Mouse (Mus musculus) MEL (cell line): ENCODE measurements at regions not wholly inside any gene's neighbourhood (a gene's known extent, or its start where the extent isn't known, plus 50 kb on each side); places are given as distances from the start of the nearest gene placed in this dataset.

Source experiments
- DNase-seq: peaks from one replicate; pipeline ENCODE4 v3.0.0; 2011; ENCODE audit warnings: low read depth, low spot score
- H3K27ac ChIP-seq: 2 replicates; pipeline ENCODE4 v1.5.1; 2012; ENCODE audit warnings: low read depth, mild to moderate bottlenecking, control low read depth, low read length, moderate library complexity; ENCODE audit not compliant: control insufficient read depth
- H3K27me3 ChIP-seq, 2 experiments: fragments of 150-350 bp in 1 of 2; sonication (generic) in 1 of 2; 2 replicates each; pipeline ENCODE4 v1.6.1; 2012; ENCODE audit warnings: low read length in 2 of 2, mild to moderate bottlenecking in 2 of 2, improper control_type of control experiment in 1 of 2, moderate library complexity in 1 of 2; ENCODE audit not compliant: insufficient read depth in 2 of 2, control insufficient read depth in 1 of 2
- H3K36me3 ChIP-seq, 2 experiments: 2 replicates each; pipeline ENCODE4 v1.6.1; 2012 to 2014; ENCODE audit warnings: low read length in 2 of 2, improper control_type of control experiment in 1 of 2, inconsistent platforms in 1 of 2, mild to moderate bottlenecking in 1 of 2; ENCODE audit not compliant: insufficient read depth in 2 of 2, control insufficient read depth in 1 of 2
- H3K4me1 ChIP-seq, 2 experiments: fragments of 150-350 bp in 1 of 2; sonication (generic) in 1 of 2; 2 replicates each; pipeline ENCODE4 v1.6.1; 2012; ENCODE audit warnings: low read length in 2 of 2, improper control_type of control experiment in 1 of 2, mild to moderate bottlenecking in 1 of 2; ENCODE audit not compliant: insufficient read depth in 2 of 2, control insufficient read depth in 1 of 2
- H3K4me3 ChIP-seq, 2 experiments: fragments of 150-350 bp in 1 of 2; sonication (generic) in 1 of 2; 2 replicates each; pipeline ENCODE4 v1.5.1; 2012; ENCODE audit warnings: low read depth in 2 of 2, low read length in 2 of 2, mild to moderate bottlenecking in 2 of 2, moderate library complexity in 2 of 2, control low read depth in 1 of 2, improper control_type of control experiment in 1 of 2; ENCODE audit not compliant: control insufficient read depth in 1 of 2, insufficient read depth in 1 of 2
- H3K79me2 ChIP-seq: 2 replicates; pipeline ENCODE4 v1.6.1; 2012; ENCODE audit warnings: mild to moderate bottlenecking, low read length, moderate library complexity; ENCODE audit not compliant: control insufficient read depth, poor library complexity, insufficient read depth
- H3K9ac ChIP-seq: 2 replicates; pipeline ENCODE4 v1.6.1; 2012; ENCODE audit warnings: low read depth, mild to moderate bottlenecking, control low read depth, low read length, moderate library complexity; ENCODE audit not compliant: control insufficient read depth, poor library complexity, severe bottlenecking
- H3K9me3 ChIP-seq: fragments of 150-350 bp; sonication (generic); replicated peaks from 2 replicates; pipeline ENCODE4 v1.6.1; 2012; ENCODE audit warnings: mild to moderate bottlenecking, low read length, improper control_type of control experiment, moderate library complexity; ENCODE audit not compliant: insufficient read depth
- EP300 ChIP-seq, 2 experiments: IDR thresholded peaks; 2 replicates each; pipeline ENCODE4 v1.6.1; 2011; ENCODE audit warnings: improper control_type of control experiment in 2 of 2, low read length in 2 of 2, low read depth in 1 of 2, mild to moderate bottlenecking in 1 of 2
- ETS1 ChIP-seq: IDR thresholded peaks from 2 replicates; pipeline ENCODE4 v1.6.1; 2012; ENCODE audit warnings: low read depth, mild to moderate bottlenecking, inconsistent platforms, low read length, improper control_type of control experiment, moderate library complexity
- GATA1 ChIP-seq: IDR thresholded peaks from 2 replicates; pipeline ENCODE4 v1.6.1; 2011; ENCODE audit warnings: low read depth, low read length, improper control_type of control experiment
- HCFC1 ChIP-seq: IDR thresholded peaks from 2 replicates; pipeline ENCODE4 v1.6.1; 2012; ENCODE audit warnings: low read depth, mild to moderate bottlenecking, inconsistent platforms, low read length, improper control_type of control experiment, moderate library complexity
- JUND ChIP-seq: IDR thresholded peaks from 2 replicates; pipeline ENCODE4 v1.6.1; 2011; ENCODE audit warnings: low read depth, mild to moderate bottlenecking, improper control_type of control experiment, low read length
- MAZ ChIP-seq: IDR thresholded peaks from 2 replicates; pipeline ENCODE4 v1.6.1; 2012; ENCODE audit warnings: low read depth, mild to moderate bottlenecking, inconsistent platforms, low read length, improper control_type of control experiment
- MYC ChIP-seq: IDR thresholded peaks from 2 replicates; pipeline ENCODE4 v1.6.1; 2011; ENCODE audit warnings: low read depth, mild to moderate bottlenecking, low read length, improper control_type of control experiment, moderate library complexity
- NRF1 ChIP-seq: IDR thresholded peaks from 2 replicates; pipeline ENCODE4 v1.6.1; 2014; ENCODE audit warnings: low read depth, mild to moderate bottlenecking, inconsistent platforms, low read length, improper control_type of control experiment, moderate library complexity; ENCODE audit not compliant: poor library complexity, insufficient read depth, severe bottlenecking
- POLR2A ChIP-seq, 2 experiments: IDR thresholded peaks; 2 replicates each; pipeline ENCODE4 v1.6.1; 2011 to 2012; ENCODE audit warnings: low read length in 2 of 2, mild to moderate bottlenecking in 2 of 2, control low read depth in 1 of 2, improper control_type of control experiment in 1 of 2, low read depth in 1 of 2, moderate library complexity in 1 of 2; ENCODE audit not compliant: control insufficient read depth in 1 of 2, insufficient read depth in 1 of 2, poor library complexity in 1 of 2
- SMC3 ChIP-seq: IDR thresholded peaks from 2 replicates; pipeline ENCODE4 v1.6.1; 2011; ENCODE audit warnings: low read depth, low read length, improper control_type of control experiment
- TBP ChIP-seq: IDR thresholded peaks from 2 replicates; pipeline ENCODE4 v1.8.0; 2011; ENCODE audit warnings: low read depth, low read length, improper control_type of control experiment
- TCF12 ChIP-seq: IDR thresholded peaks from 2 replicates; pipeline ENCODE4 v1.6.1; 2014; ENCODE audit warnings: low read depth, mild to moderate bottlenecking, inconsistent platforms, low read length, improper control_type of control experiment, moderate library complexity
- UBTF ChIP-seq: IDR thresholded peaks from 2 replicates; pipeline ENCODE4 v1.6.1; 2012; ENCODE audit warnings: low read depth, mild to moderate bottlenecking, inconsistent platforms, low read length, improper control_type of control experiment, moderate library complexity, borderline replicate concordance; ENCODE audit not compliant: insufficient read depth

- Histone ChIP-seq H3K9me3 (no peaks in the 10 kb centered on the region), H3K4me1 (no peaks in the 10 kb centered on the region), H3K36me3 (no peaks in the 10 kb centered on the region), H3K79me2 (no peaks in the 10 kb centered on the region), H3K27ac (no peak overlapping the region), H3K4me3 (no peak overlapping the region), H3K27me3 (no peaks in the 10 kb centered on the region), H3K9ac (no peak overlapping the region)
- DNase-seq: no peak
- TF ChIP-seq TBP (no peak), MYC (no peak), NRF1 (no peak), ETS1 (no peak), JUND (no peak), UBTF (no peak), GATA1 (no peak), POLR2A (IDR thresholded peaks at IDR 0.05; ENCODE audit: control insufficient read depth in 1 of 2, insufficient read depth in 1 of 2, low read depth in 1 of 2, low read length in 2 of 2, poor library complexity in 1 of 2) (no peak)
Measured at GRCm38 (mm10) chr8:125335171-125335570, 234.4 kb downstream of the Sipa1l2 start.

- Histone ChIP-seq H3K27ac (no peak overlapping the region), H3K27me3 (no peaks in the 10 kb centered on the region), H3K9ac (no peak overlapping the region), H3K4me3 (no peak overlapping the region), H3K4me1 (no peaks in the 10 kb centered on the region), H3K9me3 (no peaks in the 10 kb centered on the region), H3K36me3 (no peaks in the 10 kb centered on the region), H3K79me2 (no peaks in the 10 kb centered on the region)
- no peak for TF ChIP-seq JUND
- no peak for DNase-seq
Measured at GRCm38 (mm10) chr8:125330638-125331037, 239.0 kb downstream of the Sipa1l2 start.

GRCm38 (mm10) chr8:125328650-125329049 is 241.0 kb downstream of the Sipa1l2 start:
- H3K27ac ChIP-seq: no peak overlapping the region
- H3K27me3 ChIP-seq: no peaks in the 10 kb centered on the region
- H3K36me3 ChIP-seq: no peaks in the 10 kb centered on the region
- H3K4me3 ChIP-seq: no peak overlapping the region
- H3K9me3 ChIP-seq: no peaks in the 10 kb centered on the region
- TF ChIP-seq SMC3: no peak
- no peak for TF ChIP-seq TCF12
- TF ChIP-seq HCFC1: no peak
- TF ChIP-seq GATA1: no peak
- TF ChIP-seq MAZ: no peak
- no peak for TF ChIP-seq EP300 (IDR thresholded peaks at IDR 0.05; ENCODE audit: low read depth in 1 of 2, low read length in 2 of 2)
- DNase-seq: no peak
- no peaks in the 10 kb centered on the region for H3K79me2 ChIP-seq
- H3K9ac ChIP-seq: no peak overlapping the region
- H3K4me1 ChIP-seq: no peaks in the 10 kb centered on the region
